Mouse (Mus musculus) testis, postnatal 14 days (tissue): Measurements from ENCODE around the gene Chrm4.

Experiments
- DNase-seq: peaks from one replicate; pipeline ENCODE4 v3.0.0; 2021; ENCODE audit warnings: low spot score

The Chrm4 gene

DNA sequence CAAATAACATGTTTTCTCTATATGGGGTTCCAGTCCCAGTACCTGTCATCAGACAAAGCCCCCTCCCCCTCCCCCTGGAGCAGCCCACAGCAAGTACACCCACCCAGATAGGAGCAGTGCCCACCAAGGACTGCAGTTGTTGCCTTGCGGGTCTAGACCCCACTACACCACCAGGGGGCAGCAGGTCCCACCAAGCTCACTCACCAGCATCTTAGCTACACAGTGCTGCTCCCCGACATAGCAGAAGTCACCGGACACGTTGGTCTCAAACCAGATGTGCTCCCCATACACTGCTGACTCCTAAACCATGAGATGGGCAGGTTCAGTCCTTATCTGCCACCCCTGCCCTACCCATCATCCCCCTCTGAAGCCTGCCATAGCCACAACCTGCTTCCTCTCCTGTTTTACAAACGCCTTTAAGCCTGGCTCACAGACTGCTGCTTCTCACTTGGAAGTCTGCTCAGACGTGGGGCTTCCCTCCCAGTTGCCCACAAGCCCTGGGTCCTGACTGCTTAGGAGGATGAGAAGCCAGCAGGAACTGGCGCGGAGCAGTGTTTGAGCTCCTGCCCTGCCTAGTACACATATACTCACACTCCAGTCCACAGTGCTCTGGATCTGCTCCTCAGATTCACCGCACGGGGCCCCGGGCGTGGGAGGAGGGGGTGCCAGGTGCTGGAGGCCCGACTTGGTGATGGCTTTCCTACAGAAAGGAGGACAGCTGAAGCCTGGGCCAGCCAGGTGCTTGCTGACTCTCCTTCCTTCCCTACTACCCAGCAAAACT, 17.3 kb downstream of the Chrm4 start:
- DNase-seq, result no peak

DNA sequence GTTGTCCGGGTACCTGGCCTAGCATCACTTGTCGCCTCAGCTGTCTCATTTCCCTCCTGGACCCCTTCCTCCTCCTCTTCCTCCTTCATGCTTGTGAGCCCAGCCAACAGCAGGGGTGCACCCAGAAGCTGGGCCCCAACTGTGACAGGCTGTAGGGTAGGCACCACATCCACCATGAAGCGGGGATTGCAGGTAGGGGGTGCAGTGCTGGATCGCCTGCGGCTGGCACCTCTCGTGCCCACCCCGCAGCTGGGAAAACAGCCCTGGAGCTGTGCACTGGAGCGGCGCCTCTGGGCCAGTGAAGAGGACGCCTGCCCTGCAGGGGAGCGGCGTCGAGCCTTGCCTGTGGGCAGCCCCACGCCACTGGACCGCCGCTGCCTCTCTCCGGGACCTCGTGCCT, 18.4 kb downstream of the Chrm4 start, which contains the start of gene Gm9821:
TSS of gene Gm9821 (plus strand) at position 221 of the 400 bp plus-strand sequence.
- DNase-seq, result no peak

DNA sequence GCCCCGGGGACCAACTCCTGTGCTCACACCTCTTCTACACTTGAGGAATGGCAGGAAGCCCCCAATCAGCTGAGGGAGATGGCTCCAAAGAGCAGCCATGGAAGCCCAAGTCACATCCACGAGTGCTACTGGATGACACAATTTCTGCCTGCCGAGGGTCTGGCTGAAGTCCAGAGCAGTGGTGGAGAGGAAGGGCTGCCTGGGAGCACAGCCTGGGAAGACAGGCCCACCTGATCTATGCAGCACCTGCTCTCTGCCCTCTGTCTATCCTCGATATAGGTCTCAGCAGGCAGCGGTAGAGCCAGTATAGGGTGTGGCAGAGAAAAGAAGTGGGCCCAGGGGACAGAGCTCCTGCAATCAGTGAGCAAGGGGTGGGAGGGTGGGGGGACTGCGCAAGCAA, 19.8 kb downstream of the Chrm4 start:
- no peak for DNase-seq

DNA sequence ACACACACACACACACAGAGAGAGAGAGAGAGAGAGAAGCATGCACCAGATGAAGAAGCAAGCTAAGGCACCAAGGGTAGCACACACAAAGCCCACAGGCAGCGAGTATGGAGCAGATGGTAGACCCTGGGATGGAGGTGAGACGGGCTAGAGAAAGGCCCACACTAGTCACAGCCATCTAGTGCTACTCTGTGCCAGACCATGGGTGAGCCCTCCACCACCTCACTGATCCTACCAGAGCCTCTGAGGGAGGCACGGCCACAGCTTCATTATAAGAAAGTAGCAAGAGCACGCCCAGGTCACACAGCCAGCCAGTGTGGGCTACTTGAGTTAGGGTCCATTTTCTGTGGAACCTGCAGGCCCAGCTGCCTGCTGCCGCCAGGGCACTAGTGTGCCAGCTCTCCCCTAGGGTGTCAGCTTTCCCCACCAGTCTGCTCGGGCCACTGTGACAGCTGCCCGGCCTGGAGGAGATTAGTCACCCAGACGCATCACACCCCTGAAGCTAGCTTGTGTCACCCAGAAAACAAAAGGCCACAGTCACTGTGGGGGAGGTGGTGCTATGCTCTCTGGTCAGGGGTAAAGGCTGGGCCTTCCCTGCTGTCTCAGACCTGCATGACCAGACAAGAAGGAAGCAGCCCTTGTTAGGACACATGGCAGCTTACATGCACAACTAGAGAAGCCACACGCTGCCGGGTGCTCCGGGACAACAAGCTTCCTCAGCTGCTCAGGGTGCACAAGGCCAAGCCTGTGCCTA, 20.5 kb downstream of the Chrm4 start:
- no peak for DNase-seq

DNA sequence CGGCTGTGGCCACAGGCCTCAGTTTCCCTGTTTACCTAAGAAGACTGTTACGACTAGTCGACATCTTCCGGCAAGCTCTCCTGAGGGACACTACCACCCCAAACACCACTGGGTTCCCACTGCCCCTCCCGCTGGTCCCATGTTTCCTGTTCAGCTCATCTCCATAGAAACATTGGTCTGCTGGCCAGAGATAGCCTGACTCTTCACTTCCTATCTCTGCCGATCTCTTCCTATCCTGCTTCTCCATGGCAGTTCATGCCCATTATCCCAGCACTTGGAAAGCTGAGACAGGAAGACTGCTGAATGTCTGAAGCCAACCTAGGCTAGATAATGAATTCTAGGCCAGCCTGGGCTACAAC, 21.1 kb downstream of the Chrm4 start:
- no peak for DNase-seq

DNA sequence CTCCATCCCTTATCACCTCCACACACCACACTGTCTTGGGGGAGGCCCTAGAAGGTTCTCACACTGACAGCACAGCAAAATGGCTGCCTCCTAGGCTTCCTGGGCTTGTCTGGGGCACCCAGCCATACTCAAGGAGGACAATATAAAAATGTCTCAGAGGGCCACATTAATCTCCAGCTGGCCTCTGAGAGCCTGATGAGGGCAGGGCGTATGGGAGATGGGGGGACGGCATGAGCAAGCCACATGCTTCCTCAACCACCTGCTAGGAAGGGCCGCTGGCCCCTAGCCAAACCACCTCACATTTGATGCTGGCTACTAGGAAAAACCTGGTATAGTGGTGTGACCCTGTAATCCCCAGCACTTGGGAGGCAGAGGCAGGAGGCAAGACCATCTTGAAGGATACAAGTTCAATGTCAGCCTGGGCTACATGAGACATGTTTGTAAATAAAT, 21.8 kb downstream of the Chrm4 start:
- DNase-seq, result no peak

DNA sequence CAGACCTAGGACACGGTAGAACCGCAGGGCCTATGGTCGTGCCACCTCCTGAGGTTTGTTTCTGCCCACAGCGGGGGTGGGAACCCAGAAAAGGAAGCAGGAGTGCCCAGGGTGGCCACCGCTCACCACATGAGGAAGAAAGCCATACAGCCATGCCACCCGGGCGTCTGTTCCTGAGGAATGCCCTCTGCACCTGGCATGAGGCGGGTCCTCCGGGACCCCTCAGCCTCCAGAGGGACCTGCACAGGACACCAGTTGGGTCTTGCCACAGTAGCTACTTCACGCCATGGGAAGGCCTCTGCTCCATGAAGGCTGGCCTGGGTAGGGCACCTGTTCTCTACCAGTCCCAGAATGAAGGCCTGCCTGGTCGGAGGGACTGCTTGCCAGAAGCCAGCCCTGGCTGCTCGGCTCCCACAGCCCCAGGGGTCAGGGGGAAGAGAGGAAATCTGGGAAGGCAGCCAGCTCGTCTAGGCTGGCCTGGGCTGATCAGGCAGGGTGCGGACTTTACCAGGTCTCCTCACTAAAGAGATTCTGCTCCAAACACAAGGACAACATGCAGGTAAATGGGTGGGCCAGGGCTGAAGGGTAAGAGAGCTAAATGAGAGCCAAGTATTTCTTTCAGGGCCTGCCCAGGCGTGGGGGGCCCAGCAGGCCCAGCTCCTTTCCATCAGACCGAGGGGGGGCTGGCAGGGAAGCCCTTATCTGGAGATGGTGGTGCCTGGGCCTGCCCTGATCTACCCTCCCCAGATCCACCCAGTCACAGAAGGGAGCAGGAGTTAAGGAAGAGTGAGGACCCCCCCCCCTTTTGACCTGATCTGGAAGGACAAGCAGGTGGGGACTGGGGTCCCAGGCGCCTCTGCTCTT, 22.6 kb downstream of the Chrm4 start:
- no peak for DNase-seq

DNA sequence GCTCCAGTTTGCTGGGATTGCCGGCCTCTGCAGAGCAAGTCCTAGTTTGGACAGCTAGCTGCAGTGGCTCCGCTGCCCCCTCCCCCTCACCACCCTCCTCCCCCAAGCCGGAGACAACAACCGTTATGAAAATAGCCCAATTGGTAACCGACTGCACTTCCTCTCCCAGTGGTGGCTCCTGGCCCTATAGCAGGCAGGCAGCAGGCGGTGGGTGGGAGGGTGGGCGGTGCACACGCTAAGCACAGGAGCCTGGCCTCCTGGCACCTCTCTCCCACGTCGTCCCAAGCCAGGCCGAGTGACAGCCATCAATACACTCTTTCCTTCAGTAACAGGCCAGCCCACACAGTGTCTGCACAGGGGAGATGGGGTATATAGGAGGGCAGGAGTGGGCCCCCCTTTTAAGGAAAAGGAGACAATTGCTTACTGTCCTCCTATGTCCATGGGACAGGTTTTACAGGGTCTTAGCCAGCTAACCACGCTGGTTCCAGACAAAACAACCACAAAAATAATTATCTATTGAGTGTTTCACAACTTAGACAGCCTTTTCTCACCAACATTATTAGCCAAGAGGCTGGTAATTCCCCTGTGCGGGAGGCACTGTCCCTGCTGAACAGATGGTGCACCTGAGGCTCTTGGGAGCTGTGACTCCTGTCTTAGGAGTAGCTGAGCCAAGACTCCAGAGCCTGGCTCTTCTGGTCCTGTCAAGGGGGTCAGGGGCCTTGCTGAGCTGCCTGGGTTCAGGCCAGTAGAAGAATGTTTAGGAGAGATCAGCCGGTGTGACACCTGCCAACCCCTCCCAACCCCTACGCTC, 23.4 kb downstream of the Chrm4 start:
- DNase-seq, result no peak

DNA sequence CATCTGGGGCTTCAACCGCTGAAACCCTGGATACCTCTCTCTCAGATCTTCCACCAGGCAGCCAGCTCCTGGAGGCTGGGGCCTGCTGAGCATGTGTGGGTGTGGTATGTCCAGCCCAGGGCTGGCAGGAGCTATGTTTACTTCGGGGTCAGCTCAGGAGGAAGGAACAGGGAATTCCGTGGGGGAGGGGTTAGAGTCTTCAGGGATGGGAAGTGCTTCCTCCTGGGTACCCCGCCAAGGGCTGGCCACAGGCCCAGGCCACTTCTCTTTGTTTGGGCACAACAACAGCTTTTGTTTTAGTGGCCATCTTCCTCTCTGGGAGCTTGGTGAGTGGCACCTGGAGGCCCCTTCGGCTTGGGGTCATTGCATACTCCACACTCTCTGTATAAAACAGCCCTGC, 26.8 kb downstream of the Chrm4 start:
- DNase-seq, result peak; percentile 54

DNA sequence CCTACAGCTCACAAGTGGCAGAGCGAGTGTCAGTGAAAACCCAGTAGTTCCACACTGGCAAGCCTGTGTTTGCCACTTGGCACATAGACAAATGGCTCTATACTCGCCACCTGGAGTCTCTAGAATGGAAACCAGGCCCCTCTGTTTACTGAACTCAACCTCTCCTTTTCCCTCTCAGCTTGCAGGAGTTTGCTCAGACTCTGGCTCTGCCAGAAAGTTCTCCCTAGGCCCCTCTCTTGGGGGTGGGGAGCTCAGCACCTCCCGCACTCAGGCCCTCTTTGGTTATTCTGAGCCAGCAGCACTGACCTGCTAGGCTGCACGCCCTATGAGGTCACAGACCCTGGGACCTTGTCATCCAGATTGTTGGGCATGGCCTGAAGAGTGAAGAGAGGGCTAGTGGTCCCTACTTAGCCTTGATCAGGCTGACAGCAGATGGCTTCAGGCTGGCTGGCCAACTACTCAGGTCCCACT, 28.1 kb downstream of the Chrm4 start:
- no peak for DNase-seq

DNA sequence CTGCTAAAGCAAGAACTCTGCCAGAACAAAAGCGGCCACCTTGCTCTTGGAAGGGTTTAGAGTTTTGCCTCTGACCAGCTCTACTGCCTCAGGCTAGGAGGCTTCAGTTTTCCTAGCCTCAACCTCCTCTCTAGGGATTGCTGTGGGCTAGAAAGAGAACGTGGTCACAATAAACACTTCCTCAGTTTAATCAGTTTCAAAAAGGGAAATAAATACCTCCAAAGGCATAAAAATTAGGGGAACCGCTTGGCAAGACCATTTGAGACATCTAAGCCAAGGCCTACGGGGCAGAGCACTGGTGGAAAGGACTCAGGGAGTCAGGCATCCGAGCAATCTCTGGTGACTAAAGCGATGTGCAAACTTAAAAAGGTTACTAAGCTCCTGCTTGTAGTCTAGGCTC, 28.8 kb downstream of the Chrm4 start:
- DNase-seq, result no peak

DNA sequence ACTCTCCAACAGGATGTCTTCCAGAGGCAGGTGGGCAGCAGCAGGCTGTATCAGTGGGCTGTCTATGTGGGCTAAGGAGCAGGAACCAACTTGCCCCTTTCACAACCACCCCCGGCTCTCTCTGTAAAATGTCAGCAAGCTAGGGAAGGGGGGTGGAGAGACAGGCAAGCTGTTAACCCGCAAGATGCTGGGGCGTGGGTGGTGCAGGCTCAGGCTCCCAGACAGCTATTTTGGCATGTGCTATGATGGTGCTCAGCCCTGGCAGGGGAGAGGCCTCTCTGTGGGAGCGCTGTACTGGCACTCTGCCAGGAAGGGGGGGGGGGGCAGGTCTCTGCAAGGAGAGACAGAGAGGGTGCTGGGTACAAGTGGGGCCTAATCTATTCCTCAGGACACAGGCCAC, 30.0 kb downstream of the Chrm4 start:
- DNase-seq, result no peak

DNA sequence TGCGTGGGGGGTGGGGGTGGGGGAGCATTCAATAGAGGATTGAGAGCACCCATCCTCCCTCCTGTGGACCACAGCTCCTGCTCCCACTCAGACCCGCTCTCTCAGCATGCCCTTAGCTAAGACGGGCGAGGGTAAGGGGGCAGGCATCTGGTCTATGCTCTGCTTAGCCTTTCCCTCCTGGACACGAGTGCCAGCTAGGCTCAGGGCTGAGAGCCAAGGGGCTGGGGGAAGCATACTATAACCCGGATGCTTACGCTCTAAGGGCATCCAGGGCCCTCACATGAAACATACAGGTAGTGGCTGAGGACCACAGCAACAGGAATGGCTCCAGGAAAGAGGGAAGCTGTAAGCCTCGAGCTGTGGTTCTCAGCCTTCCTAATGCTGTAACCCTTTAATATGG, 31.0 kb downstream of the Chrm4 start:
- DNase-seq, result no peak

DNA sequence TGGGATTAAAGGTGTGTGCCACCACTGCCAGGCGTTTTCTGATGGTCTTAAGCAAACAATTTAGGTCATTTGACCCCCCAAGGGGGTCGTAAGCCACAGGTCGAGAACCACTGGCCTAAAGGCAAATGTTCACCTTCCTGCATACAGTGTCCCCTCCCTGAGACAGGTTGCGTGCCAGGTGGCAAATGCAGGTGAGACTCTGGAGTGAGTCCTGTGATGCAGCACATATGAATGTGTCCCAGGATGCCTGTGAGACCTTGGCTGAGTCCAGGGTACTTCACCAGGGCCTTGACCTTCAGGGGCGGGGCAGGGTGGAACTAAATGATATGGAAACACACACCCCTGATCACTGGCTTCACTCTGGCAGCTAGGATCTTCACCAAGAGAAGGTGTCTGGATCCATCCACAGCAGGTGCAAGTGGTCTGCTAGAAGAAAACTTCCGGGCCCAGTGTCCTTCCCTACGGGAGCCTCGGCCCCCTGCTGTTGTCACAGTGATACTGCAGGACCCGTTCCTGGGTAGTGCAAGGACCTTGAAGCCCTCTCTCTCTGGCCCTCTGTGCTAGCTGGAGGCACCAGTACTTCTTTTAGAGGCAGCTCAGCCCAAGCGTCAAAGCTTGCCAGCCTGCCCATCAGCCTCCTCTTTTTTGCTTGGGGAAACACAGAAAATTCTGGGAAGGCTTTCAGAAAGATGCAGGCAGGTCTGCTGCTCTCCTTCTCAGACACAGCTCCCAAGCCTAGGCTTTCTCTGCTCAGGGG, 31.8 kb downstream of the Chrm4 start:
- no peak for DNase-seq

DNA sequence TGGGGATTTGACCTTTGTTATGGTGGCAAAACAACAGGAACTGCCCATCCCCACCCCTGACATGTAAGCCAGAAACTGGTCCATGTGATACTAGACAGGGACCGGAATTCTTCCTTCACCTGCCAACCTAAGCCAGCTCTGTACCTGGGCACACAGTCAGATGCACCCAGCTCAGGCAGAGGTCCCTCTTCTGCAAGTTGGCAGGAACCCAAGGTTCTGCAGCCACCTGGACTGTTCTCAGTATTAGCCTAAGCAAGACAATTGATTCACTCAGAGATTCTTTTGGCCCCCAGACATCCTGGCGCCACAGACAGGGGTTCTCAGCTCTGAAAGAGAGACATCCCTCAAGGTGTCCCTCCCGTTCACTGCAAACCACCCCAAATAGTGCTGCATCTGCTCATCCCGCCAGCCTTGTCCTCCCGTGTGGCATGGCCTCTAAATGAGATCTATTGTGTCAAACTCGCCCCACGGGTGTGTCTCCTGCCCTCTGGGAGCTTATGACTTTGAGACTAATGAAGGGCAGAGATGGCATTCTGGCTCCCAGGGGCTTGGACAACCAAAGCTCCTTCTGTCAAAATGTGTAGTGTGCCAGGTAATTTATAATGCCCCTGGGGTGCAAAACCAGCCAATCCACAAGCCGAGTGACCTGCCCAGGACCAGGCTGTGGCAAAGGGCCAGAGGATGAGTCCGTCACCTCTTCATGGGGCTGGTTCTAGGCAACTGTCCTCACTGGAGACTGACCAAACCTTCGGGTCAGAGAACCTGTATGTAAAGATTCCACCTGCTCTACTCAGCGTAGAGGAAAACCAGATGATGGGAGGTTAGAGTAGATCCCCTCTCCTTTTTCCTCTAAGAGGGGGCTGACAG, 32.7 kb downstream of the Chrm4 start:
- DNase-seq, result no peak

DNA sequence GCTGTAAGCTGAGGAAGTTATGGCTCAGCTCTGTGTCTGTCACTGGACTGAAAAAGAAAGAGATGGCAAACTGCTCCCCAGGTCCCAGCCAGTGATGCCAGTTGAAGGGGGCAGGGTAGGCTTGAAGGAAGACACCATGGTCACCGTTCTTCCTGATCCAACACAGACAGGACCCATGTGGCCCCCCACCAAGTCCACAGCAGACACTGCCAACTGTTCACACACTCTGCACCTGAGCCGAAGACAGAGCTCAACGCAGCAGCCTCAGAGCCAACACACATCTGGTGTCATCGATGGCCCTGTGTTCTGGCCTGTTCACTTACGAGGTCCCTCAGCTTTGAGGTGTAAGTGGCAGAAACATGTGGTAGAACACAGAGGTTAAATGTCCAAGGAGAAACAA, 33.4 kb downstream of the Chrm4 start:
- DNase-seq, result no peak

DNA sequence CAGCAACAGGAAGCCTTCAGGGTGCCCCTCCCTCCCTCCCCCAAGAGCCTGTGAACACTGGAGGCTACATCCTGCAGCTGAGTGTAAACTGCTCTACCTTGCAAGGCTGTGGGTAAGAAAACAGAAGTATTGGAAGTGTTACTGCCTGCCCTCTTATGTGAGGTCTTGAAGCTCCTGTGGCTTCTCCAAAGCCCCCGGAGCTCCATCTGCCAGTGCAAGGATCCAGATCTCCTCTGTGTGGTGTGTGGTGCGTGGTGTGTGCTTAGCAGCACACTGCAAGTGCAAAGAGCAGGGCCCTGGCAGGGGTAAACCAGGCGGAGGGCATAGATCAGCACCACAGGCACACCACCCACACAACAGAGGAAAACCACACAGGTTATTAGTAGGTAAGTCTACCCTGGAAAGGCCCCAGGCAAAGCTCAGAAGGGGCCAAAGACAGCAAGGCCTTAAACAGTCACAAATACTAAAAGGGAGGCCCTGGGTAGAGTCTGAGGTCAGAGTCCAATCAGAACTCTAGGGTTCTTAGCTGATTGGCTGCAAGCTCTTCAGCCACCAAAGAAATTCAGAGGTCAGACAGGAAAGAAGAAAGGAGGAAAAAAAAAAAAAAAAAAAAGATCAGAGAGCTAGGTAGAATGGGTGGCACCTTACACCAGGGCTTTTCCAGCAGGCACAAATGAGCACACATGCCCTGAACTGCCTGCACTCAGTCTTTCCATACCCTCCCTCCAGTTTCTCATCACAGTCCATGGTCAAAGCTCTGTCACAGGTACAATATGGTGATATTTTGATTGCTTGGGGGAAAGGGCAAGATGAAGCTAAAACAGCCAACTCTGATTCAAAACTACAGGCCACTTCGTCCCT, 35.1 kb downstream of the Chrm4 start:
- no peak for DNase-seq

DNA sequence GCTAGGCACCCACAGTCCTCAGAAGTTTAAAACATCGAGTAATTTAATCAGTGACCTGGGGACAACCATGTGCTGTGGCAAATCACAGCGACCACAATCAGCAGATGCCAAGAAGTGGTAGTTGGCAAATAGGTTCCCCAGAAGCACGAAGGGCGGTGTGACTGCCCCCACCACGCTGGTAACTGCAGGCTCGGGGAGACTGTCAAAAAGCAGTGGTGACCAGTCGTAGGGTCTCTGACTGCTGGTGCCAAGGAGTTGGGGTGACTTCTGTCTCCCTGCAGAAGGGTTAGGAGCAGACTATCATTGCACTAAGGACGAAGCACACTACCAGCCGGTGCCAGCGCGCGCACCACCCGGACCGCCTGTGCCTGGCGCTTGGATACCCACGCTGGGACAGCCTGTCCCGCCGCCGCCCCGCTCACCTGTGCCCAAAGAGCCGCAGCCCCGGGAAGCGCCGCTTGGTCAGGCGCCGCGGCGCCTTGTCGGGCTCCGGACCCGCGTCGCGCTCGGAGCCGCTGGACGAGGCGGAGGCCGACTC, 35.9 kb downstream of the Chrm4 start:
- peak; percentile 51 for DNase-seq
